Mouse (Mus musculus) heart, postnatal 4 days (tissue): Measurements from ENCODE around the gene Smad3. TPM values are rescaled to one million over a fixed set of nuclear protein-coding genes. Genes with fewer than 3 reads are reported as not detected.

Experiments
- DNase-seq: peaks from one replicate; pipeline ENCODE4 v3.0.0; 2021
- total RNA-seq, 2 experiments: library from RNA; stranded (reverse); gene quantifications; 2 replicates each; pipeline ENCODE4 v1.2.3; 2021

The Smad3 gene
- 10 to 100 TPM; 20.7 to 20.9 TPM for total RNA-seq

DNA sequence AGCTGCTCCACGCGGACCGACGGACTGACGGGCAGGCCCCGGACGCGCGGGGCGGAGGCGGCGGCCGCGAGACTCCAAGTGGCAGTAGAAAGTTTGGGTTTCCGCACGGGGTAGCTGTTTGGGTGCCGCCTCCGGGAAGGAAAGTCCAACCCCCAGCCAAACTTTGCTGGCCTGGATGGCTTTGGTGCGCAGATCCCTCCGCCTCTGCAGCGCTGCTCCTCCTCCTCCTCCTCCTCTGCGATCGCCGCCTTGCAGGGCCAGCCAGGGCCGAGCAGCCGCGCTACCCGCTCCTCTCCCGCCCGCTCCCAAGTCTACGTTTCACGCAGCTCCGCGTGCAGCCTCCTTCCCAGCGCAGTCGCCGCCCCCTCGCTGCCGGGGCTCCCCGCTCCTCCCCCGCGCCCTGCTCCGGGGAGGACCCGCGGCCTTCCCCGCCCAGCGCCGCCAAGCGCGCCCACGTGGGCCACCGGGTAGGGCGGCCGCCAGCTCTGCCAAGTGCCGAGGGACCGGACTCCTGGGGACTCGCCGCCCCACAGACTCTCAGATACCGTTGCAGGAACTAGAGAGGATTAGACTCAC, at the start of gene Smad3:
Gene Smad3, minus strand, starts transcription at position 130 of the 576 bp plus-strand sequence.
- peak; percentile 94 for DNase-seq

GRCm38 (mm10) chr9:63804847-63805246, 47.1 kb upstream of the Smad3 start:
- DNase-seq, result no peak

DNA sequence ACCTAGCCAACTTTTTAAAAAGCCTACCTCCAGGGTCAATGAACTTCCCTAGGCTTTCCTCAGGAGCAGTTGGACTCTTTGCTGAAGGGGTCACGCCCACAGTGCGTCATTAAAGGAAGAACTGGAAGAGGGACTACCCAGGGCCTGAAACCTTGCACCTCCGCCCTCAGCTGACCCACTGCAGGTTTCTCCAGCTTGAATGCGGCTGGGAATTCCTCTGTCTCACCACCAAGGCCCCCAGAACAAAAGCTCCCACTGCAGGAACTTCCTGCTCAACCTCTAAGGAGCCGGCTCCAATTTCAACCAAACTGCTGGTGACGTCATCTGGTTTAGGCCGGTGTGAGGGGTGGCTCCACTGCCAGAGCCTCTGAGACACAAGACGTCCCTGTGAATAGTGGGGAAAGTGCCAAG, 45.4 kb upstream of the Smad3 start:
- peak; percentile 25 for DNase-seq

DNA sequence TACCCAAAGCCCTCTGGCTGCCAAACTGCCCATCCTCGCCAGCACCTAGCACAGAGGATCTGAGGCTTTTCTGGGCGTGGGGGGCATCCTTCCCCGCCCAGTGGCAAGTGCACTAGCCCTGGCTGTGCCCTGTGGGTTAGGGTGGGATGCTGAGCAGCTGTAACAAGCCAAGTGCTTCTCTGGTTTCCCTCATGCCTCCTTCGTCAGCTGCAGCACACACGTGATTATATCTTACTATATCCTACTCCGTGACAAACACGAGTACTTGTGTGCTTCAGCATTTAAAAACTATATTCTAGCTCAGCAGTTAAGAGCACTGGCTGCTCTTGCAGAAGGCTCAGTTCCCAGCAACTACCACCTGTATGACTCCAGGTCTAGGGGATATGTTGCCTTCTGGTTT, 44.7 kb upstream of the Smad3 start:
- no peak for DNase-seq

GRCm38 (mm10) chr9:63802080-63802479, 44.3 kb upstream of the Smad3 start:
- DNase-seq, result no peak

- DNase-seq, result peak; percentile 43
These were observed 38.6 kb upstream of the Smad3 start for GRCm38 (mm10) chr9:63796429-63796828.

- peak; percentile 80 for DNase-seq
These were observed 36.1 kb upstream of the Smad3 start for GRCm38 (mm10) chr9:63793731-63794495.

- DNase-seq, result no peak
These were observed 33.9 kb upstream of the Smad3 start for GRCm38 (mm10) chr9:63791716-63792115.

DNA sequence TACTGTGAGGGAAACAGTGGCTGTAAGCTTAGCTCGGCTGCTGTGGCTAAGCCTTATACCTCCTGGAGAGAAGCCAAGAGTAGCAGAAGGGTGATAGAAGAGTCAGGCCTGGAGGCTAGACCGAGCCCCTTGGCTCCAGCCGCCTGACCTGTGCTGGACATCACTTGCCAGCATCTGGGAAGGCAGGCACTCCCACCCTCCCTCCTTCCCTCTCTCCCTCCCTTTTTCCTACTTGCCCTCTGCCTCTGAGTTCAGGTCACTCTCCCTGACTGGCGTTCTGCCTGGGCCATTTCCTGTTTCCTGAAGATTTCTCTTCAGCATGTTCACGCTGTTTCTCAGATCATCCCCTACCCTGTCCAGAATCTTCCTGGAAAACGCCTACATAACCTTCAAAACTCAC, 33.5 kb upstream of the Smad3 start:
- peak; percentile 67 for DNase-seq

- no peak for DNase-seq
These were observed 32.4 kb upstream of the Smad3 start for GRCm38 (mm10) chr9:63790222-63790621.

- DNase-seq, result peak; percentile 75
These were observed 31.6 kb upstream of the Smad3 start for GRCm38 (mm10) chr9:63789386-63789785.

DNA sequence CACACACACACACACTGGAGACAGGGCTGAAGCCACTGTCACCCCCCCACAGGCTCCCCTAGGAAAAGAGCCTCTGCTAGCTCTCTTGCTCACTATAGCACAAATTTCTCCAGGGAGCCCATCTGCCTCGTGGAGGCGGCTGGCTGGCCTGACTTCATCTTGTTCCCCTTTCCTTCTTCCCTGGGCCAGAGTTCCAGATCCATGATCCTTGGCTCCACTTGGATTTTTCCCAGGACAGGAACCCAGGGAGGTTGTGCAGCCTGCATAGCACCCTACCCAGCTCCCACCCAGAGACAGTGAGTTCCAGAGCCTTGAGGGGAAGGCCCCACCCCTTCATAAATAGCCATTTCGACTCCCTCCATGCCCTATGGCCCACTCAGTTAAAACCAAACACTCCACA, 29.8 kb upstream of the Smad3 start:
- peak; percentile 22 for DNase-seq

GRCm38 (mm10) chr9:63787086-63787485, 29.3 kb upstream of the Smad3 start:
- DNase-seq, result no peak

- no peak for DNase-seq
These were observed 28.4 kb upstream of the Smad3 start for GRCm38 (mm10) chr9:63786026-63786670.

GRCm38 (mm10) chr9:63785492-63785891, 27.7 kb upstream of the Smad3 start:
- no peak for DNase-seq

DNA sequence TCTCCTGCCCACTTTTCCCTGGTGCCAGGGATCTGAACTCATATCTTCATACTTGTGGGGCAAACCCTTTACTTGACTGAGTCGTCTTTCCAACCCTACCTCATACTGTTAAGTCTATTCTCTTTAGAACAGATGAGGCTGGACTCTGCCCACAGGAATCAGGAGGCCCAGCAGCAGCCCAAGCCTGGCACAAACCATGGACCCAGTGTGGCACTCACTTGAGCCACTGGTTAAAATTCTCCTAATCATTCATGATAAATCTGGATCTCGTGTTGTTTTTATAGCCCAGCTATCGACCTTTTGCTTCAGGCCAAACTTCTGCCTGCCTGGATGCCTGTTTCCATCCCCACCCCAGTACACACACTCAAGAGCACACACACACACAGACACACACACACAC, 26.8 kb upstream of the Smad3 start:
- no peak for DNase-seq

DNA sequence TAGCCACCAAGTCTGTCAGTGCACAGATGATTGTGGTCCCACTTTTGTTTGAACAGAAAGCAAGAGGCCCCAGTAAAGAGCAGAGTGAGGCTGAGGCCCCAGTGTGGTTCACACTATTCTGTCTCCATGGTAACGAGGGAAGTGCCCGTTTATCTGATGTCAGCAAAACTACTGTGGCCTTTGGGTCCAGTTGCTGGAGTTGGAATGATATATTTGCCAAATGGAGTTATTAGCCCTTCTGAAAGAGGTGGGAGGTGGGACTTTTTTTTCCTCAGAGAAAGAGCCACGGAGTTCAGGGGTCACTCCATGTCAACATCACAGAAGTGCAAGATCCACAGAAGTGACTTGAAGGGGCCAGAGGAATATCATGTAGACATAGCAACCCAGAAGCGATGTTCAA, 24.9 kb upstream of the Smad3 start:
- no peak for DNase-seq

GRCm38 (mm10) chr9:63781714-63782464, 24.1 kb upstream of the Smad3 start:
- DNase-seq, result no peak

DNA sequence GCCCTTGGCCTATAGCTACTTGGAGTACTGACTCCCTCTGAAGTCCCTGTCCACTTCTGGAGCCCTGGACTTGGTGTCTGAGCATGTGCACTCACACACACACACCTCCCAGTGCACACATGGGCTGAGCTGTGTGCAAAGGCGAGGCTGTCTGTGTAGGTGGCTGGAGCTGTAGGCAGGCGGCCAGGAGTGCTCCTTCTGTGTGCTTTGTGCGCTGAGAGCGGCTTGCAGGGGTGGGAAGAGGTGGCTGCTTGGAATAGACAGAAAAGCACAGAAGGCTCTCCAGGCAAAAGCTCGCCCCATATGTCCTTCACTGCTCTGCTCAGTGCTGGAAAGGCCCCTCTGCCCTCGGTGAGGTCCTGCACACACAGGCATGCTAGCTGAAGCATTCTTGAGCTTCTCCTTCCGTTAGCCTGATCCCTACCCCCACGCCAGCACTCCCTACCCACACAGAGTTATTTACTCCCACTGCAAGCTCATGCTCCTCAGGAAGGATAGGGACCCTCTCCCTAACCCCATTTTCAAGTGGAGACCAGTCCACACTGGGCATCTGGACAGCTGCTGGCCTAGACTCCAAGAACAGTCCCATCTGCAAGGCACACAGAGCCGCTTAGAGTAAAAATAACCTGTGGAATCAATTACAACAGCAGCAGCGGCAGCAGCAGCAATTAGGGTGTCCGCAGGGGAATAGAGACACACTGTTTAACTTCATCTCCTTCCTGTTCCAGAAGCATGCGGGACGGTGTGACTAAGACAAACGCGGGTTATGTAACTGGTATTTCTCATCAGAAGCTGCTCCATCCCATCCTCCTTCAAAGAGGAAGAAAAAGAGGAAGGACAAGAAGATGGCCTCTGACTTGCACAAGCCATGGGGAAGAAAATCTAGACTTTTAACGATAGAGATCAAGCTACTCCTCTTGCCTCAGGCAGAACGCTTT, 22.4 kb upstream of the Smad3 start:
- peak; percentile 45 for DNase-seq

DNA sequence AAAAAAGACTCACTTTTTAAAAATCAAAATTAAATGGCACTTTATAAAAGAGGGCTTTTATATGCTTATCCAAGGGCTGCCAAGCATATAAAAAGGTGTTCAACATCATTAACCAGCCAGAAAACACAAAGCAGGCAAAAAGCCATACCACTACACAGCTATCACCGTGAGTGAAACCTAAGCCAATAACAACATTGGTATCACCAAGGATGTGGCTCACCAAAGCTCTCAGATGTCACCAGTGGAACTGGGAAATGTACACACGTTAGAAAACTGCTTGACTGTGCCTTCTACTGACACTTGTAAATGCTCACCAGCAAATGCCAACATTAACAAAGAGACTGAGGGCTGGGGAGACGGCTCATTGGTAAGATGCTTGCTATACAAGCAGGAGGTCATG, 18.9 kb upstream of the Smad3 start:
- DNase-seq, result no peak

GRCm38 (mm10) chr9:63774854-63775483, 17.2 kb upstream of the Smad3 start:
- DNase-seq, result no peak
